Mouse (Mus musculus) R1 (cell line): ENCODE results near the gene Aagab.

ENCODE experiments used
- DNase-seq: peaks from one replicate; pipeline ENCODE4 v3.0.0-alpha.2; 2018; ENCODE audit warnings: low read depth, low spot score

Aagab gene

DNA sequence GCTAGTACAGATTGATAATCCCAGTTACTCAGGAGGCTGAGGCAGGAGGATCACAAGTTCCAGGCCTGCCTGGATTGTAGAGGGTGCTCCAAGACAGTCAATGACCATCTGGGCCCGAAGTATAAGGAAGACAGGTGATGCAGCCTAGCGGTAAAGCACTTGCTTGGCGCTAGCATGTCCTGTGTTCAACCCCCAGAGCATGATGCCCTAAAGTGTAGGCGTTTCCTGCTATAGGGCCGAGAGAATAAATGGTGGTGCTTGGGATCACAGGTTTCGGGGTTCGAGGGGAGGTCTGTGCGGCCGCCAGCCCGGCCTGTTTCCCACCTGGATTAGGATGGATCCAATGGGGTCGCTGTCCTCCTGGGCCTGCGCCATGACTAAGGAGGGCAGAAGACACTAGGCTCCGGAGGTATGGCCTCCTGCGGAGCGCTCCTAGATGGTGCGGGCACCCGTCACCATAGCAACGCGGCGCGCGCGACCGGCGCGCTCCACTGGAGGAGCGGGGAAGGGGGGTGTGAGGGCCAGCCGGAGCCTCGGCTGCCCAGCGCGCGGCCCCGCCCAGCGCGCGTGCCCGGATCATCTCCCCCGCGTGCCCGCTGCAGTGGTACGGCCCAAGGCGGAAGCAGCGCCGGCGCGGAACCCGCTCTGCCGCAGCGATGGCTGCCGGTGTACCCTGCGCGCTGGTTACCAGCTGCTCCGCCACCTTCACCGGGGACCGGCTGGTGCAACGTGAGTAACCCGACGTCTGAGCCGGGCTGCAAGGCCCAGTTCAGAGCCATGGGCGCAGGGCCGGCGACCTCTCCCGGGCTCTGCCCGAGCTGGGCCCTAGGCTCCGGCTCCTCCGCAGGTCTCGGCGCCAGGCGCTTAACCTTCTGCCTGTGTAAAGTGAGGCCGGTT, at the start of gene Aagab, which contains the start of gene Iqch:
Gene Aagab, plus strand, starts transcription at position 618 of the 897 bp plus-strand sequence.
Gene Iqch, minus strand, starts transcription at position 451 of the 897 bp plus-strand sequence.
- peak; percentile 95 for DNase-seq

DNA sequence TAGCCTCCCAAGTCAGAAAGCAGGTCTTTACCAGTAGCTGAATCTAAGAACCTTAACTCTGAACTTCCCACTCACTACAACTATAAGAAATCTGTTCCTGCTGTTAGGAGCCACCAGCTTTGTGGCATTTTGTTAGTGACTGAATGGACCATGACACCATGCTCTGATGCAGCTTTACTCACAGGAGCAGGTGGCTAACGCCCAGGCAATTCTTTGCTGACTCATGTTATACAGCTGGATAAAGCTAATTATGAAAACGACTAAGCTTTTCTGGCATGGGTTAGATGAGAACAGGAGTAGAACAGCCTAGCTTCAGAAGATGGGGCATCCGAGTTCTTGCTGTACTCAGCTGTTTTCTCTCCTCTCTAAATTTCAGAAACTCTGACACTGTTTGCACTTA, 48.8 kb upstream of the Aagab start:
- no peak for DNase-seq

DNA sequence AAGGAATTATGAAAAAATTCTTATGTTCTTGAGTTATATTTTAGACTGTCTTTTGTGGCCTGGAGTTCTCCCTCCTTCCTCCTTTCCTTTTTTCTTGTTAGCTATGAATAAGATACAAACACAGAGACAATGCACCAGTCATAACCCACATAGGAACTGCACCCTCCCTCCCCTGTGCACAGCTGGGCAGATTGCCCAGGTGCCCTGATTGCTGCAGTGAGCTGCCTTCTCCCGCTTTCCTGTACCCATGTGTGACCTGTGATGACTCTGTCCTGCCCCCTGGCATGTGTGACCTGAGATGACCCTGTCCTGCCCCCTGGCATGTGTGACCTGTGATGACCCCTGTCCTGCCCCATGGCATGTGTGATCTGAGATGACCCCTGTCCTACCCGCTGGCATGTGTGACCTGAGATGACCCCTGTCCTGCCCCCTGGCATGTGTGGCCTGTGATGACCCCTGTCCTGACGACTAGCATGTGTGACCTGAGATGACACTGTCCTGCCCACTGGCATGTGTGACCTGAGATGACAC, 46.9 kb upstream of the Aagab start:
- no peak for DNase-seq

DNA sequence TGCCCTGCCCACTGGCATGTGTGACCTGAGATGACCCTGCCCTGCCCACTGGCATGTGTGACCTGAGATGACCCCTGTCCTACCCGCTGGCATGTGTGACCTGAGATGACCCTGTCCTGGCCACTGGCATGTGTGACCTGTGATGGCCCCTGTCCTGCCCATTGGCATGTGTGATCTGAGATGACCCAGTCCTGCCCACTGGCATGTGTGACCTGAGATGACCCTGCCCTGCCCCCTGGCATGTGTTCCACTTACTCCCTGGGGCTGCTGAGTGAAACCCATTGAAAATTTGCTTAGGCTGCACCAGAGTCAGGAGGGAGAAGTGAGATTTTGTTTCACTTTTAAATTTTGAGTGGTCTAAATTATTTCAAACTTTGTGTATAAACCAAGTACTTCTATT, 46.1 kb upstream of the Aagab start:
- DNase-seq, result no peak

DNA sequence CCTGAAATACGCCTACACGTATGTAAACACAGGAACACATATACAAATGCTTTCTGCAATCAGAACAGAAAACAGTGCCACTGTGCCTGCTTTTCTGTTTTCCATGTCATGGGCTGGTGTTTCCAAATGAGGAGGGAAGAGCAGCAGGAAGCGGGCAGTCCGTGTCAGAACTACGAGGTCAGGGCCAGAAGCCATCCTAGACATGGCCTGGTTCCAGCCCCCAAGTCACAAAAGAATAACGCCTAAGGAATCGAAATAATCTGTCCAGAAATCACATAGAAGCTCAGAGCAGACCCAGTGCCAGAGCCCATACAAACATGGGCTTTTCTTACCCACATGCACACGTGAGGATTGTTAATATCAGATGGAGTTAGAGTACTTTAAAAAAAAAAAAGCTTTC, 45.5 kb upstream of the Aagab start:
- no peak for DNase-seq

DNA sequence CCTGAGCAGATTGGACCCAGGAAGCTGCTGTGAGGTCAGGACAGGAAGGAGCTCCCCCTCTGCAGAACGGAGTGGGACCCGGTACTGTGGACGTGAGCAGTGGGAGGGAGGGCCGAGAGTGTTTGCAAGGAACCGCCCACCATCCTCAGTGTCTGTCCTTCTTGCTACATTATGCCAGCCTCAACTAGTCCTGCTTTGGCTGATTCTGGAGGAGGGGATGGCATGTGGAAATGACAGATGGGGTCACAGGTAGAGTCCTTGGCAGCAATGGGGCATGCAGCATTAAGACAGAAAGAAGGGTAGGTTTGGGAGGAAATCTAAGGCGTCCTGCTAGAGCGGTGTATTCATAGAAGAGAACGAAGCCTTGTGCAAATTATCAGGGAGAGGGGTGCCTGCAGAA, 40.5 kb upstream of the Aagab start:
- no peak for DNase-seq

DNA sequence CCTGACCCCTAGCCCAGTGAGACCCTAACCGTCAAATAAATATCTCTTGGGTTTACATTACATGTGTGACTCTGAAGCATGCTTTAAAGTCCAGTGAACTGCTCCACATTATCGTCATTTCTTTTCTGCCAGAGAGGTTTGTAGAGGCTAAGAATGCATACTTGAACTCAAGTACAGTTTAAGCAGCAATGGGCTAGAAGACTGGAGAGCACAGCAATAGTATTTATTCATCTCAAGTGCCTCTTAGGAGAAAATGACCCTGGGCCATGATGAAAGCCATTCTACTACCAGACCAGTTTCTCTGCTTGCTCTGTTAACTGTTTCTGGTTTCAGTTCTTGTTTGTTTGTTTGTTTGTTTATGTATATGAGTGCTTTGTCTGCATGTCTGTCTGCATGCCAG, 39.0 kb upstream of the Aagab start:
- no peak for DNase-seq

DNA sequence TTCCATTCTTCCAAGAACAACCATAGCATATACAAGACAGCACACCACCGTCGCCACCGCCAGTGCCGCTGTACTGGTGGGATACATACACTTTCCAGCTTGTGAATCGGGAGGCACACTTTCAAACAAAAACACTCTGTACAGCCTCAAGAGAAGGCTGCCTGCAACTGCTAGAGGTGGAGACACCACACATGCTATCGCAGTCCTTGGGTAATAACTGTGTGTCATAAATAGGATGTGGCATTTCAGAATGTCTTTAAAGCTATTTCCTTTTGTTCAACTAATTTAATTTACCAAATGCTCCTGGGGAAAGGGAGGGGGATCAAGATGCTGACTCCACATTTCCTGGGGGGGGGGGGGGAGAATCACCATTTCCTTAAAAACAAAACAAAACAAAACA, 34.1 kb upstream of the Aagab start:
- DNase-seq, result no peak

DNA sequence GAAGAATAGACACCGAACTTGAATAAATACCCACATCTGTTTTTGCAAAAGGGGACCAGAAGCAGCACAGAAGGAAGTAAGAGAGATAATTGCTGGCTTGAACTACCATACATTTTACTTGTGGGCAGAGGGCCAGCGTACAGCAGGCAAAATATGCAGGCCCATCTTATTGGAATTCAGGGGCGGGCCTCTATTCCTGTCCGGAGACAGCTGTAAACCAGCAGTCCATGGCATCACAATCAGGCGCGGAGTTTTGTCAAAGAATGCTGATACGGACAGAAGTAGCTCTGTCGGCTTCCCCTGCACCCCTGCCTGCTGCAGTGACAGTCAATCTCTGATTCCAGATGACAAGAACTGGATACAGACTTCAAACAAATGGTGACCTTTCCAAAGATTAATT, 33.7 kb upstream of the Aagab start:
- no peak for DNase-seq

DNA sequence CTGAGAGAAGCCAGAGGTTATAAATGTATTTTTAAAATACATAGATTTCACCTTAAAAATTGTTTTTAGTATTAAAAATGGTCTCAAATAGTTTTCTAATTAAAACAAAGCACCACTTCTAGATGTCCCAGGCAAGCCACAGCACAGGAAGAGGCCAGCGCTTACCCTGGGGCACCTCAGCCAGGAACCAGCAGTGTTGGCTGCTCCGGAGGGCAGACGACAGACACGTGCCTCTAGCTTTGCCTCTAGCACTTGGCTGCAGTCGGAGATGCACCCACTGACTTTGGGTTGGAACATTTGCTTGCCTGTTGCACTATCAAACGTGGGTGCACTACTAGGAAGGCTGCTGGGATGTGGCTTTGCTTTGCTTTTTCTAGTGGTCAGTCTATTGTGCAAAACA, 30.6 kb upstream of the Aagab start:
- no peak for DNase-seq

DNA sequence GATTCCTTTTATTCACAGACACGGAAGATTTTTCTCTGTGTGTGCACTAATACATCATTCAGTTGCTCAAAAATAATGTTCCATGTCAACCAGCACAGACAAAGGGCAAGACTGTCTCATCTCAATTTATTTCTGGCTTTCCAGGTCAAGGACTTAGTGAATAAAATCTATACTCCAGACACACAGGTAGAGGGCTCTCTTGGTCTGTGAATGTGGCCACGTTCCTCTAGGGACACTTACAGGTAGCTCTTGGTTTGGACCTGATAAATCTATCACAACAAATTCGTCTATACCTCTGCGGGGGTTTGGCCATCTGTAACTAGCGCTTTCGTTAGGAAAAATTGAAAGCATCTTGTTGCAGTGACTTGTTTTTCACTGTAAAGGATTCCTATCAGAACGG, 29.6 kb upstream of the Aagab start:
- DNase-seq, result no peak

DNA sequence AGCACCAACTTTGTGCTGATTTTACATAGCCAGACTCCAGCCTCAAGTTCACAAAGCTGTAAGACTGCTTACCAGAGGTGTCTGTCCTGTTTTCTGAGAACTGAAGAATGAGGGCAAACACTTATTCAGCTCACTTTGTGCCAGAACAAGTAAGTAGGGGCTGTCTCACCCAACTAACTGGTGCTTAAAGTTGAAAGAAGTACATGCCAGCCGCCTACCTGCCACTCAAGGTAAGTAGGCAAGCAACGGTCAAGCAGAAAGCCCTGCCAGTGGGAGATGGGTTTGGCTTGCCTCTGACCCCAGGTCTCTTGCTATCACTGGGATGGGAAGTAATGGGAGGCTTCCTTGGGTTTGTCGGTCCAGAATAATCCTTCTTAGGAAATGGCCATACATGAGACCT, 25.0 kb upstream of the Aagab start:
- DNase-seq, result no peak

DNA sequence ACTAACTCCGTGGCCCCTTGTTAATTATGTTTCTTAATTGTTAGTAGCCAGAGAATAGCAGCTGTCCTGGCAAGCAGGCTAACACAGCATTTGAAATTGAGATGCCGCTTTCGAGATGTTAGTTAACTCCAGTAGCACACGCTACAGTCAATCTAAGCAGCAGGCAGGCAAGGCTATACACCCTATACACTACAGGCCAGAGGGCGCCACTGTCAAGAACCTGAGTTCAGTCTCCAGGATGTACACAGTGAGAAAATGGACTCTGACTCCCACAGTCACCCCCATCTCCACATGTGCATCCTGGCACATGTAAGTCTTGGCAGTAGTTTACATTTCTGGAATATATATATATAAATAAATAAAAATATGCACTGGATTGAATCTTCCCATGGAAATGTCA, 22.8 kb upstream of the Aagab start:
- DNase-seq, result no peak

DNA sequence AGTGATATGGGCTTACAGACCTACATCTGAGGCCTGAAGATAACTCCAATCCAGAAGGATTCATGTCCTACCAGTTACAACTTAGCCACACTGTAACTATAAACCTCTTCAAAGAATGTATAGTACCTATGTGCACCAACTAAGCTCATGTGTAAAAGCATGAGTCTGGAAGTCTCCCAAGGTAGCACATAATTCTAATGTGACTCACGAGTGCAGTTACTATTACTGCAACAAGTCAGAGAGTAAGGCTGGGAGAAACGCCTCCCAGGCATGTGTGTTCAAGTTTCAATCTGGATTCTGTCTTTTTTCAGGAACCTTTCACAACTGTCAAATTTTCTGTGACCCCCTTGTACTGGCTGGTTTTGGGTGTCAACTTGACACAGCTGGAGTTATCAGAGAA, 22.4 kb upstream of the Aagab start:
- DNase-seq, result no peak

DNA sequence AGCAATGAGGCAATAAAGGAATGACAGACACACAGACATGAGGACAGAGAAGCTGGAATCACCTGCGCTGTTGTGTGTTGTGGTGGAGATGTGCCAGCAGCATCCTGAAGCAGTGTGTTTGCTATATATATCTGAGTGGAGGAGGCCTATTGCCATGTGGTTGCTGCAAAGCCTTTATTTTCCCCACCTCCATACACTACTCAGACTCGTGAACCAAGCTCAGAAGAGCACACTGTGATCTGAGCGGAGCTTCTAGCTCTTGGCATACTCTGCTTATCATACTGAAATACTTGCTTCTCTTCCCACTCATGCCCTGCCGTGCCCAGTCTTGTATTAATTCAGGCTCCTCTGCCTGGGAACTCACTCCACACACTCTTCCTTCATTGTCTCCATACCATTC, 20.7 kb upstream of the Aagab start:
- DNase-seq, result no peak

DNA sequence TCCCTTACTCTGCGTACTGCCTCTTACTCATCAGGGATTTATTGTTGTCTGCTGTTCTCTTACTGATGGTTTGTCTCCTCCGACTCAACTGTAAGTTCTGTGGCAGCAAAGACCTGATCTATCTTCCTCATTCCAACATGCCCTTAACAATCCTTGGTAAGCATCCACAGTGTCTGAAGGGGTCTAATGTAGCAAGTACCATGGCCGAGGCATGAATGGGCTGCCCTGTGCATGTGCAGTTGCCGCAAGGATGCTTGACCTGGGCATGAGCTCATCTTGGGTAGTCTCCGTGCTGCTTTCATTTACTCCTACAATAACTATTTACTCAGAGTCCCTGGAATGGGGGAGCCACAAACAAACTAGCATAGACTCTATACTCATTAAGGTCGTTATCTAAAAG, 17.2 kb upstream of the Aagab start:
- no peak for DNase-seq

DNA sequence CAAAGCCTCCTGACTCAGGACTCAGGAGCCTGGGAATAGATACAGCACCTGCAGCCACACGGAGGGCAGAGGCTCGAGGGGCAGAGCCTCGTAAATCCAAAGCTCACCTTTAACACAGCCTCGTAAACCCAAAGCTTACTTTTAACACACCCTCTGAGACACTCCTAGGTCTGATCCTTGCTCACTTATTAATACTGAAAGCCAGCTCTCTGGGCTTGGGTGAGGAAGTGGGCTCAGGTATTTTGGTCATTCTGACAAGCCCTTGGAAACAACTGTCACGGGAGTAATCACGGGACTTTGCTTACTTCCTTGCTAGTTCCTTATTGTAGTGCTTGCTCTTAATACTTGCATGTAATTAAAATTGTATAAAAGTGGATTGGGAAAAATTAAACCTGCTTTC, 13.3 kb upstream of the Aagab start:
- no peak for DNase-seq

DNA sequence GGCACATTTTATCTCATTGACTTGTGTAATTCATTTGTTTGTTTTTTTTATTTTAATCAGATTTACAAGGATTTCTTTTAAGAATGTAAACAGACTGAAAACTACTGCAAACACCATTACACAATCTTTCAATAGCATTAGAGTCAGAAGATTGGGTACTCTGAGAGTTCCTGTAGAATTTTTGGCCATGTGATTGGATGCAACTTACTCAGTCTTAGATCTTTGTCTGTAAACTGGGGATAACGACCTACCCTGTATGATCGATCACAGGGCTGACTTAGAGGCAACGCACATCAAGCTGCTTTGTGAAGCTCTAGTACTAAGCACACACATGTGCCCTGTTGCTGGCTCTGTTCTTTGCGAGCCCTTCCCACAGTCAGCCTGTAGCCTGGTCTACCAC, 11.9 kb upstream of the Aagab start:
- DNase-seq, result no peak

DNA sequence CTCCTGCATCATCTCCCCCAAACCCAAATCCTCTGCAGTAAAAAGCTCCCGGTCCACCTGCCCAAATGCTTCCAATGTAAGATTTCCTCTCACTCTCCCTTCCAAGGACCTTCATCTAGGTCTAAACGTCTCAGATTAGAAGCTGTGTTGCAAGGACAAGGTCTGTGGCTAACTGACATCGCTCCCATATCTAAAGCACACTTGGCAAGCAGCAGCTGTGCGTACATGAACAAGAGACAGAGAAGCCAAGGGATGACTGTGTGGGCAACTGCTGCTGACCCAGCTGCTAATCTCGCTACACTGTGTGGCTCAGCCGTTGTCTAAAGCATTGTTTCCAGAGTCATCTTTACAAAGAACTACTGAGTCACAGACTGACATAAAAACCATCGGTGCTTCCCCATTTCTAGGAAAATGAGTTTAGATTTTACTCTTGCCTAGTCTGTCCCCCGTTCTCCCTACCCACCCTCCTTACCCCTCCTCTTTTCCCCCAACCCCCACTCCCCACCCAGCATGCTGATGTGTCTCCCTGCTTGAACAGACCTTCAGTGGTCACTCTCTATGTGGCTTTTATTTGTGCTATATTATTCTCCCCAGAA, 10.7 kb upstream of the Aagab start:
- no peak for DNase-seq

DNA sequence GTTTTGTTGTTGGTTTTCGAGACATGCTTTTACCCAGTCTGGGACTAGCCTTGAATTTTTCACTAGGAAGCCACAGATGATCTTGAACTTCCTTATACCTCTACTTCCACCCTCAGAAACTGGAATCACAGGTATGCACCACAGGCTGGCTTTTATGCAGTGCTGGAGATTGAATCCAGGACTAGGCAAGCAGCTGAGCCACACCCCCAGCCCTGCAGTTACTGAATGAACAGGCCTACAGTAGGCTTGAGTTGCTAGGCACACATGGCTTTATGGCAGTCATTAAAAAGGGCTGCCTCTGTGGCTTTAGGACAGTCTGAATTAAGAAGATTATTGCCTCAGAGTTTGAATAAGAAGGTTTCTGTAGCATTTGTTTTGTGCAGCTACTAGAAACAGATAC, 7.4 kb upstream of the Aagab start:
- DNase-seq, result no peak

DNA sequence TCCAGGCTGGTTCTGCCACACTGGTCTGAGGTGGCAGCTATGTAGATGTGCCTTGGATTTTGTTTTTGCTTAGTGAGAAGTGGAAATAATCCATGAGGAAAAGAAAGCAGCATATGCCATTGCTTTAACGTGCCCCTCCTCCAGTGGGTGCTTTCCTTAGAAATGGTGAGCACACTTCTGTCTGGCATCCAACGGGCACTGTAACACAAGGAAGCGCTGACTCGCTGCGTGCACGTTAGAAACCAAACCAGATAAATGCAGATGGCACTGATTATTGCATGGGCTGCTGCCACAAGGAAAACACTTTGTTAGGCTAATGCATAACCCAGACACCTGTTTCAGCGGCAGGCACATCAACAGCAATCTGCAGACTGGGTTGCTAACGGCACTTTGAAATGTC, 6.8 kb upstream of the Aagab start:
- DNase-seq, result no peak

DNA sequence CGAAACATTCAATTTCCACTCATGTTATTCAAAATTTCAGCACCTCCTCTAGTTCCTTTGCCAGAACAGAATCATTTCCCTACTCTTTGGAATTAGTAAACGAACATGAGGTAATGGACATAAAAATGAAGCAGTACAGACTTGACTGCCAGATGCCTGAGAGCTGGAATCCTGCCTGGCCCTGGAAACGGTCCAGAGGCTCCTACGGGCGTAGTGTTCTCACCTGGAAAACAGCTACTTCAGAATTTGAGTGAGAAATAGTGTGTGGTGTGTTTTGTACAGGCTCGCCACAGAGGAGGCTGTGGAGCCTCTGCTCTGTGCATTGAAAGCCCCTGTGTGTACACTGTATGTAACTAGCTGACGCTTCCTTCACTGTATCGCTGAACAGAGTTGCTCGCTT, 5.8 kb upstream of the Aagab start:
- DNase-seq, result no peak

DNA sequence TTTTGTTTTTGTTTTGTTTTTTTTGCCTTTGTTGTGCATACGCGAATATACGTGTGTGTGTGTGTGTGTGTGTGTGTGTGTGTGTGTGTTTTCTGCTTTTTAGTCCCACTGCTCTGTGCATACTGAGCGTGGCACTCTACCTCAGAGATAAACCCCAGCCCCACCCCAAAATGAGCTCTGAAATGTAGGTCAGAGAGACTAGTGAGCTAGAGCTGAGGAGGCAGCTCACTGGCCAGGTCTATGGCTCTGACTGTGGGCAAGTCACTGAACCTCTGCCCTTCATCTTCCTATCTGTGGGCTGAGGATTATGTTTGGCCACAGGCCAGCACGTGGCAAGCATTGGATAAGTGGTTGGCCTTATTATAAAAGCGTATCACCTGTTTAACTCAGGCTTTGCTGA, 1.4 kb downstream of the Aagab start:
- no peak for DNase-seq
